Mouse (Mus musculus) fat pad, adult 2 months (tissue): ENCODE measurements around the gene Sv2a.

Experiments
- DNase-seq: peaks from one replicate; pipeline ENCODE4 v3.0.0-alpha.2; 2011; ENCODE audit warnings: low read depth, low spot score; ENCODE audit errors: extremely low read depth

Gene Sv2a

GRCm38 (mm10) chr3:96240799-96241197 is 59.8 kb downstream of the Sv2a start:
- DNase-seq: no peak

GRCm38 (mm10) chr3:96243921-96244572 is 63.1 kb downstream of the Sv2a start:
- no peak for DNase-seq
